Mouse (Mus musculus) heart, embryonic 16.5 days (tissue): ENCODE measurements around the gene Plekhg6. TPM values are rescaled to one million over a fixed set of nuclear protein-coding genes. Genes with fewer than 3 reads are reported as not detected.

Experiments
- ATAC-seq: fragments of 200-750 bp; cut with Nextera tagmentation; replicated peaks from 2 replicates; pipeline ENCODE4 v1.8.0; 2017; ENCODE audit warnings: moderate number of reproducible peaks; ENCODE audit not compliant: insufficient read depth, low FRiP score; ENCODE audit errors: extremely low read depth
- H3K27ac ChIP-seq: fragments of 300-500 bp; sonication (generic); 2 replicates; pipeline ENCODE4 v1.5.1; 2014; ENCODE audit warnings: mild to moderate bottlenecking, low read length, control low read depth, moderate library complexity
- H3K27me3 ChIP-seq: fragments of 300-500 bp; sonication (generic); 2 replicates; pipeline ENCODE4 v1.6.1; 2014; ENCODE audit warnings: low read length, mixed read lengths; ENCODE audit not compliant: control insufficient read depth, insufficient read depth
- H3K36me3 ChIP-seq: fragments of 300-500 bp; sonication (generic); 2 replicates; pipeline ENCODE4 v1.6.1; 2014; ENCODE audit not compliant: control insufficient read depth, insufficient read depth
- H3K4me1 ChIP-seq: fragments of 300-500 bp; sonication (generic); 2 replicates; pipeline ENCODE4 v1.6.1; 2014; ENCODE audit warnings: low read length, mixed read lengths; ENCODE audit not compliant: control insufficient read depth, insufficient read depth
- H3K4me2 ChIP-seq: fragments of 300-500 bp; sonication (generic); 2 replicates; pipeline ENCODE4 v1.6.1; 2014; ENCODE audit warnings: low read depth, mild to moderate bottlenecking, control low read depth, low read length
- H3K4me3 ChIP-seq: fragments of 300-500 bp; sonication (generic); 2 replicates; pipeline ENCODE4 v1.5.1; 2014; ENCODE audit warnings: mild to moderate bottlenecking, control low read depth, low read length
- H3K9ac ChIP-seq: fragments of 300-500 bp; sonication (generic); 2 replicates; pipeline ENCODE4 v1.6.1; 2014; ENCODE audit warnings: low read length, control low read depth
- H3K9me3 ChIP-seq: fragments of 300-500 bp; sonication (generic); replicated peaks from 2 replicates; pipeline ENCODE4 v1.6.1; 2016; ENCODE audit warnings: low read length; ENCODE audit not compliant: control insufficient read depth
- WGBS: fragments of 180-500 bp; shearing (Covaris S2); extraction: QIAGEN DNeasy Blood & Tissue Kit; methylation state at CpG from one replicate; pipeline ENCODE4 v1.1.7; 2014; 5-methylcytosine and 5-hydroxymethylcytosine counted together
- polyA plus RNA-seq: library from polyadenylated mRNA; unstranded; fragments of >200 nt; fragmentation: Nextera tagmentation; extraction: Ambion mirVana; gene quantifications from 2 replicates; pipeline ENCODE4 v1.2.1, GENCODE M21; 2015

Gene Plekhg6
- polyA plus RNA-seq, 1 experiment from 2014 or later, result 0.41 TPM

GRCm38 (mm10) chr6:125422051-125422822 is 41.6 kb upstream of the Plekhg6 start:
- Histone ChIP-seq H3K9ac (no peak overlapping the region), H3K36me3 (no peaks in the 10 kb centered on the region), H3K27ac (no peak overlapping the region), H3K4me1 (peaks cover 8% of the 10 kb centered on the region), H3K9me3 (no peaks in the 10 kb centered on the region), H3K4me2 (peak overlapping the region; percentile 47), H3K27me3 (peaks cover 3% of the 10 kb centered on the region; the same call in 1 of the 2 replicates), H3K4me3 (0 out of 2 replicates have a peak overlapping the region, but pooled peaks have one; percentile 4)
- WGBS, result 21% methylated on average over 20 of the region's 20 CpGs
- peak; percentile 43 for ATAC-seq

- WGBS, result 71% methylated on average over 16 of the region's 16 CpGs
- Histone ChIP-seq H3K9ac (no peak overlapping the region), H3K36me3 (no peaks in the 10 kb centered on the region), H3K4me1 (peaks cover 2% of the 10 kb centered on the region; the same call in 1 of the 2 replicates), H3K27ac (no peak overlapping the region), H3K4me3 (no peak overlapping the region), H3K4me2 (no peak overlapping the region), H3K9me3 (no peaks in the 10 kb centered on the region), H3K27me3 (peaks cover 3% of the 10 kb centered on the region; the same call in 1 of the 2 replicates)
- ATAC-seq, result no peak
Measured at GRCm38 (mm10) chr6:125420458-125421063, 40.0 kb upstream of the Plekhg6 start.

- H3K4me2 ChIP-seq, result no peak overlapping the region
- H3K36me3 ChIP-seq, result no peaks in the 10 kb centered on the region
- H3K9ac ChIP-seq, result no peak overlapping the region
- no peak overlapping the region for H3K4me3 ChIP-seq
- 0 out of 2 replicates have a peak, but pooled peaks have one; percentile 24 for ATAC-seq
- 10% methylated on average over 9 of the region's 9 CpGs for WGBS
- no peaks in the 10 kb centered on the region for H3K9me3 ChIP-seq
- H3K4me1 ChIP-seq, result peaks cover 2% of the 10 kb centered on the region; the same call in 1 of the 2 replicates
- peaks cover 3% of the 10 kb centered on the region; the same call in 1 of the 2 replicates for H3K27me3 ChIP-seq
- H3K27ac ChIP-seq, result no peak overlapping the region
Measured at GRCm38 (mm10) chr6:125418744-125419143, 38.2 kb upstream of the Plekhg6 start.

- 70% methylated on average over 9 of the region's 9 CpGs for WGBS
- Histone ChIP-seq H3K4me2 (no peak overlapping the region), H3K9ac (no peak overlapping the region), H3K9me3 (peaks cover 3% of the 10 kb centered on the region; the same call in 1 of the 2 replicates), H3K27ac (no peak overlapping the region), H3K27me3 (peaks cover 3% of the 10 kb centered on the region; the same call in 1 of the 2 replicates), H3K4me3 (no peak overlapping the region), H3K36me3 (no peaks in the 10 kb centered on the region), H3K4me1 (no peaks in the 10 kb centered on the region)
- no peak for ATAC-seq
Measured at GRCm38 (mm10) chr6:125413326-125413725, 32.7 kb upstream of the Plekhg6 start.

- H3K4me1 ChIP-seq, result no peaks in the 10 kb centered on the region
- 85% methylated on average over 6 of the region's 6 CpGs for WGBS
- no peak overlapping the region for H3K9ac ChIP-seq
- no peak for ATAC-seq
- H3K27ac ChIP-seq, result no peak overlapping the region
- no peaks in the 10 kb centered on the region for H3K36me3 ChIP-seq
- no peak overlapping the region for H3K4me2 ChIP-seq
- no peaks in the 10 kb centered on the region for H3K27me3 ChIP-seq
- H3K9me3 ChIP-seq, result peaks cover 3% of the 10 kb centered on the region; the same call in 1 of the 2 replicates
- H3K4me3 ChIP-seq, result no peak overlapping the region
Measured at GRCm38 (mm10) chr6:125411661-125412060, 31.1 kb upstream of the Plekhg6 start.

GRCm38 (mm10) chr6:125410995-125411547 is 30.5 kb upstream of the Plekhg6 start:
- Histone ChIP-seq H3K27ac (no peak overlapping the region), H3K4me1 (no peaks in the 10 kb centered on the region), H3K9me3 (peaks cover 3% of the 10 kb centered on the region; the same call in 1 of the 2 replicates), H3K36me3 (no peaks in the 10 kb centered on the region), H3K9ac (no peak overlapping the region), H3K27me3 (no peaks in the 10 kb centered on the region), H3K4me2 (no peak overlapping the region), H3K4me3 (no peak overlapping the region)
- 49% methylated on average over 8 of the region's 8 CpGs for WGBS
- ATAC-seq, result no peak

GRCm38 (mm10) chr6:125410551-125410950 is 30.0 kb upstream of the Plekhg6 start:
- Histone ChIP-seq H3K4me1 (no peaks in the 10 kb centered on the region), H3K9me3 (peaks cover 3% of the 10 kb centered on the region; the same call in 1 of the 2 replicates), H3K27me3 (no peaks in the 10 kb centered on the region), H3K4me3 (no peak overlapping the region), H3K36me3 (no peaks in the 10 kb centered on the region), H3K9ac (no peak overlapping the region), H3K27ac (no peak overlapping the region), H3K4me2 (no peak overlapping the region)
- WGBS, result 67% methylated on average over 11 of the region's 11 CpGs
- no peak for ATAC-seq

GRCm38 (mm10) chr6:125407657-125408056 is 27.1 kb upstream of the Plekhg6 start:
- WGBS, result 88% methylated on average over 10 of the region's 10 CpGs
- peaks cover 3% of the 10 kb centered on the region; the same call in 1 of the 2 replicates for H3K9me3 ChIP-seq
- H3K4me1 ChIP-seq, result no peaks in the 10 kb centered on the region
- H3K4me2 ChIP-seq, result no peak overlapping the region
- H3K4me3 ChIP-seq, result no peak overlapping the region
- H3K36me3 ChIP-seq, result no peaks in the 10 kb centered on the region
- no peak overlapping the region for H3K9ac ChIP-seq
- no peak for ATAC-seq
- no peaks in the 10 kb centered on the region for H3K27me3 ChIP-seq
- no peak overlapping the region for H3K27ac ChIP-seq

- no peaks in the 10 kb centered on the region for H3K36me3 ChIP-seq
- H3K9ac ChIP-seq, result no peak overlapping the region
- WGBS, result 77% methylated on average over 7 of the region's 7 CpGs
- no peak overlapping the region for H3K4me3 ChIP-seq
- H3K4me2 ChIP-seq, result no peak overlapping the region
- no peak for ATAC-seq
- peaks cover 3% of the 10 kb centered on the region; the same call in 1 of the 2 replicates for H3K9me3 ChIP-seq
- H3K4me1 ChIP-seq, result no peaks in the 10 kb centered on the region
- H3K27ac ChIP-seq, result no peak overlapping the region
- H3K27me3 ChIP-seq, result no peaks in the 10 kb centered on the region
Measured at GRCm38 (mm10) chr6:125407224-125407623, 26.6 kb upstream of the Plekhg6 start.
